In genomic region chr6:18424822-18425221, GRCm38 (mm10) we compare ENCODE assay signal across 14 mouse cellular contexts.
"Had no signal": no experiment of that assay in that cellular context is flagged by ENCODE, and none has a peak within 500 bp of the region (broad histone marks: within the 10 kb centered on the region; RNA-seq: fewer than 3 reads in every experiment).

No protein-coding gene starts in this region.

- H3K4me2 ChIP-seq: limb, embryonic 12.5 days; liver, embryonic 13.5 days; neural tube, embryonic 15.5 days had no signal

- H3K9ac ChIP-seq: limb, embryonic 12.5 days; liver, embryonic 13.5 days; liver, postnatal 0 days; neural tube, embryonic 15.5 days had no signal

- H3K9me3 ChIP-seq: limb, embryonic 12.5 days; liver, embryonic 13.5 days; neural tube, embryonic 15.5 days had no signal

- H3K4me3 ChIP-seq: limb, embryonic 12.5 days; liver, embryonic 13.5 days; myocyte; neural tube, embryonic 15.5 days had no signal

- DNase-seq: kidney, adult 11 months; kidney, postnatal 10 days; kidney, postnatal 4 days; liver; liver, embryonic 13.5 days; liver, postnatal 0 days; midbrain, embryonic 14.5 days; retina, postnatal 1 day; right cerebral cortex, postnatal 25 days; thymus, adult 2 months; thymus, postnatal 36 days had no signal

- ATAC-seq: liver, postnatal 0 days had no signal

- H3K4me1 ChIP-seq: neural tube, embryonic 15.5 days had no signal

- H3K27ac ChIP-seq: limb, embryonic 12.5 days; liver, embryonic 13.5 days; neural tube, embryonic 15.5 days had no signal

- H3K27me3 ChIP-seq: limb, embryonic 12.5 days; liver, embryonic 13.5 days; neural tube, embryonic 15.5 days had no signal

- H3K36me3 ChIP-seq: limb, embryonic 12.5 days; liver, embryonic 13.5 days had no signal
